13 mouse cellular contexts compared by ENCODE assay signal in the genomic region with DNA sequence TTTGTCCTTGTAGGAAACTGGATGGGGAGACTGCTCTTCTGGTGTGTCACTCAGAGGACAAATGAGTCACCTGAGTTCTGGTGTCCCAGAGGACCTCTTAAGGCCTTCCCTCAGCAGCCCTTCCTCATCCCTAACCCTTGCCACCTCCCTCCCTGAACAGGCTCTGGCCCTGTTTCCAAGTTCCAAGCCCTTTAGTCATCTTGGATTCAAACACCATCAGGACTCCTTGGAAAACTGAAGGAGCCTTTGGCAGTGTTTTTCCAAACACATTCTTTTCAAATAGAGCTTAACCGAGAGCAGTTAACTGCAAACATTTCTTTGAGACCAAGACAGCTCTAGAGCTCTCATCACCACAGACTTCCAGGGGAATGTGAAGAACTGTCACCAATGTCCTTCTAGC. TPM values are rescaled to one million over a fixed set of nuclear protein-coding genes. Genes with fewer than 3 reads are reported as not detected.
DNase-seq lines count a peak whose midpoint lies in the region; ATAC-seq and TF ChIP-seq lines count a peak whose summit lies in the region.
"Had no signal": no experiment of that assay in that cellular context is flagged by ENCODE, and none has a peak within 500 bp of the region (broad histone marks: within the 10 kb centered on the region; RNA-seq: fewer than 3 reads in every experiment).

No protein-coding gene starts in this region.

- peak; percentile 41 for DNase-seq in heart, postnatal 4 days
- no peak for DNase-seq in hindbrain, embryonic 14.5 days (ENCODE audit: low spot score)
- DNase-seq: thymus, postnatal 4 days had no signal

- no peak for TF ChIP-seq CTCF in intestine, postnatal 0 days (IDR thresholded peaks at IDR 0.05; ENCODE audit: low read depth)
- TF ChIP-seq CTCF in embryonic fibroblast, embryonic 13.5 days (IDR thresholded peaks at IDR 0.05; ENCODE audit: borderline replicate concordance, insufficient read depth, low read length) = no peak

- no peak for TF ChIP-seq POLR2A in embryonic fibroblast, embryonic 13.5 days (IDR thresholded peaks at IDR 0.05; ENCODE audit: low read depth, low read length)

- H3K4me2 ChIP-seq in intestine, embryonic 15.5 days (replicated peaks) = no peak overlapping the region
- no peak overlapping the region for H3K4me2 ChIP-seq in intestine, postnatal 0 days (replicated peaks; ENCODE audit: low read depth)
- H3K4me2 ChIP-seq in stomach, embryonic 15.5 days = no peak overlapping the region
- no peak overlapping the region for H3K4me2 ChIP-seq in kidney, embryonic 14.5 days (replicated peaks; ENCODE audit: low read depth, low read length)
- H3K4me2 ChIP-seq in neural tube, embryonic 15.5 days = no peak overlapping the region
- H3K4me2 ChIP-seq in hindbrain, embryonic 14.5 days (replicated peaks) = no peak overlapping the region
- H3K4me2 ChIP-seq: liver, embryonic 15.5 days had no signal

- no peaks in the 10 kb centered on the region for H3K36me3 ChIP-seq in intestine, embryonic 15.5 days
- no peaks in the 10 kb centered on the region for H3K36me3 ChIP-seq in intestine, postnatal 0 days (ENCODE audit: control insufficient read depth, insufficient read depth)
- no peaks in the 10 kb centered on the region for H3K36me3 ChIP-seq in stomach, embryonic 15.5 days
- H3K36me3 ChIP-seq in kidney, embryonic 14.5 days (ENCODE audit: control insufficient read depth, insufficient read depth, low read length) = no peaks in the 10 kb centered on the region
- H3K36me3 ChIP-seq in neural tube, embryonic 15.5 days = no peaks in the 10 kb centered on the region
- H3K36me3 ChIP-seq in hindbrain, embryonic 14.5 days (replicated peaks; ENCODE audit: control insufficient read depth, insufficient read depth) = no peaks in the 10 kb centered on the region
- H3K36me3 ChIP-seq: liver, embryonic 15.5 days had no signal

- H3K27ac ChIP-seq in intestine, embryonic 15.5 days = 0 out of 2 replicates have a peak overlapping the region, but pooled peaks have one; percentile 17
- no peak overlapping the region for H3K27ac ChIP-seq in intestine, postnatal 0 days (ENCODE audit: low read depth, low read length)
- H3K27ac ChIP-seq in embryonic fibroblast, embryonic 13.5 days (ENCODE audit: insufficient read depth, low read length) = peak overlapping the region; percentile 97
- H3K27ac ChIP-seq in stomach, embryonic 15.5 days = peak overlapping the region; percentile 78
- H3K27ac ChIP-seq in kidney, embryonic 14.5 days (ENCODE audit: low read depth, low read length) = no peak overlapping the region
- no peak overlapping the region for H3K27ac ChIP-seq in neural tube, embryonic 15.5 days (replicated peaks)
- H3K27ac ChIP-seq in hindbrain, embryonic 14.5 days = no peak overlapping the region
- H3K27ac ChIP-seq: liver, embryonic 15.5 days had no signal

- 62% methylated on average over 1 of the region's 1 CpGs for WGBS in intestine, embryonic 15.5 days
- WGBS in intestine, postnatal 0 days = 58% methylated on average over 1 of the region's 1 CpGs
- WGBS in stomach, embryonic 15.5 days = 37% methylated on average over 1 of the region's 1 CpGs
- WGBS in kidney, embryonic 14.5 days = 86% methylated on average over 1 of the region's 1 CpGs
- WGBS in neural tube, embryonic 15.5 days = 73% methylated on average over 1 of the region's 1 CpGs
- WGBS in hindbrain, embryonic 14.5 days = 95% methylated on average over 1 of the region's 1 CpGs

- no peaks in the 10 kb centered on the region for H3K9me3 ChIP-seq in intestine, embryonic 15.5 days
- no peaks in the 10 kb centered on the region for H3K9me3 ChIP-seq in intestine, postnatal 0 days (ENCODE audit: control insufficient read depth)
- no peaks in the 10 kb centered on the region for H3K9me3 ChIP-seq in stomach, embryonic 15.5 days
- no peaks in the 10 kb centered on the region for H3K9me3 ChIP-seq in kidney, embryonic 14.5 days (ENCODE audit: control insufficient read depth, low read length)
- H3K9me3 ChIP-seq in neural tube, embryonic 15.5 days (replicated peaks) = no peaks in the 10 kb centered on the region
- no peaks in the 10 kb centered on the region for H3K9me3 ChIP-seq in hindbrain, embryonic 14.5 days (ENCODE audit: control insufficient read depth, low read length)
- H3K9me3 ChIP-seq: liver, embryonic 15.5 days had no signal

- H3K4me3 ChIP-seq in intestine, embryonic 15.5 days (replicated peaks) = no peak overlapping the region
- no peak overlapping the region for H3K4me3 ChIP-seq in intestine, postnatal 0 days (ENCODE audit: low read depth, low read length)
- H3K4me3 ChIP-seq in embryonic fibroblast, embryonic 13.5 days (ENCODE audit: insufficient read depth, low read length) = no peak overlapping the region
- no peak overlapping the region for H3K4me3 ChIP-seq in stomach, embryonic 15.5 days (replicated peaks)
- H3K4me3 ChIP-seq in kidney, embryonic 14.5 days (ENCODE audit: low read length) = no peak overlapping the region
- H3K4me3 ChIP-seq in neural tube, embryonic 15.5 days (replicated peaks) = no peak overlapping the region
- H3K4me3 ChIP-seq in hindbrain, embryonic 14.5 days (replicated peaks; ENCODE audit: low read length) = no peak overlapping the region
- H3K4me3 ChIP-seq: liver, embryonic 15.5 days had no signal

- H3K27me3 ChIP-seq in intestine, embryonic 15.5 days (replicated peaks) = no peaks in the 10 kb centered on the region
- no peaks in the 10 kb centered on the region for H3K27me3 ChIP-seq in intestine, postnatal 0 days (replicated peaks; ENCODE audit: control insufficient read depth, insufficient read depth, low read length)
- H3K27me3 ChIP-seq in stomach, embryonic 15.5 days (replicated peaks) = no peaks in the 10 kb centered on the region
- H3K27me3 ChIP-seq in kidney, embryonic 14.5 days (ENCODE audit: control insufficient read depth, insufficient read depth, low read length) = no peaks in the 10 kb centered on the region
- H3K27me3 ChIP-seq in neural tube, embryonic 15.5 days (replicated peaks) = no peaks in the 10 kb centered on the region
- no peaks in the 10 kb centered on the region for H3K27me3 ChIP-seq in hindbrain, embryonic 14.5 days (ENCODE audit: control insufficient read depth, insufficient read depth, low read length)
- H3K27me3 ChIP-seq: CH12.LX; liver, embryonic 15.5 days had no signal

- no peak for ATAC-seq in intestine, embryonic 15.5 days
- no peak for ATAC-seq in intestine, postnatal 0 days
- no peak for ATAC-seq in stomach, embryonic 15.5 days (ENCODE audit: insufficient read depth, low FRiP score, low read depth)
- ATAC-seq in kidney, embryonic 14.5 days (ENCODE audit: low FRiP score, low TSS enrichment) = no peak
- no peak for ATAC-seq in neural tube, embryonic 15.5 days (ENCODE audit: low FRiP score)
- no peak for ATAC-seq in hindbrain, embryonic 14.5 days (ENCODE audit: low FRiP score)

- no peaks in the 10 kb centered on the region for H3K4me1 ChIP-seq in intestine, embryonic 15.5 days (replicated peaks)
- H3K4me1 ChIP-seq in intestine, postnatal 0 days (replicated peaks; ENCODE audit: control insufficient read depth, insufficient read depth, low read length) = no peaks in the 10 kb centered on the region
- peaks cover 12% of the 10 kb centered on the region for H3K4me1 ChIP-seq in embryonic fibroblast, embryonic 13.5 days (ENCODE audit: control insufficient read depth, insufficient read depth, low read length)
- no peaks in the 10 kb centered on the region for H3K4me1 ChIP-seq in stomach, embryonic 15.5 days
- no peaks in the 10 kb centered on the region for H3K4me1 ChIP-seq in kidney, embryonic 14.5 days (ENCODE audit: control insufficient read depth, insufficient read depth, low read length)
- no peaks in the 10 kb centered on the region for H3K4me1 ChIP-seq in neural tube, embryonic 15.5 days
- H3K4me1 ChIP-seq in hindbrain, embryonic 14.5 days (replicated peaks; ENCODE audit: control insufficient read depth, insufficient read depth, low read length) = no peaks in the 10 kb centered on the region

- H3K9ac ChIP-seq in intestine, embryonic 15.5 days = no peak overlapping the region
- no peak overlapping the region for H3K9ac ChIP-seq in intestine, postnatal 0 days (ENCODE audit: low read depth, low read length)
- H3K9ac ChIP-seq in stomach, embryonic 15.5 days = no peak overlapping the region
- no peak overlapping the region for H3K9ac ChIP-seq in kidney, embryonic 14.5 days (ENCODE audit: low read depth, low read length)
- H3K9ac ChIP-seq in neural tube, embryonic 15.5 days (replicated peaks) = no peak overlapping the region
- no peak overlapping the region for H3K9ac ChIP-seq in hindbrain, embryonic 14.5 days
- H3K9ac ChIP-seq: liver, embryonic 15.5 days had no signal

RNA-seq across cellular contexts. Expression of a gene that starts 26.1 kb away (rescaled TPM):
- 5.3 and 5.9 TPM in 2 replicates for polyA plus RNA-seq in intestine, embryonic 15.5 days (2015; fragmentation: Nextera tagmentation; extraction: Ambion mirVana)
- 2.8 and 2.9 TPM in 2 replicates for polyA plus RNA-seq in intestine, postnatal 0 days (2015; fragmentation: Nextera tagmentation; extraction: Ambion mirVana)
- polyA plus RNA-seq in embryonic fibroblast, embryonic 13.5 days (2011; ENCODE audit: insufficient read length, low read depth, missing spikeins) = 30.2 and 40.7 TPM in 2 replicates
- 1 to 10 TPM; 4.5 to 5.0 TPM for total RNA-seq in heart, postnatal 4 days (2021)
- 5.9 and 6.4 TPM in 2 replicates for polyA plus RNA-seq in stomach, embryonic 15.5 days (2015; fragmentation: Nextera tagmentation; extraction: Ambion mirVana)
- polyA plus RNA-seq in kidney, embryonic 14.5 days (2014; fragmentation: Nextera tagmentation; extraction: Ambion mirVana) = 0.97 and 3.0 TPM in 2 replicates
- polyA plus RNA-seq in neural tube, embryonic 15.5 days (2015; fragmentation: Nextera tagmentation; extraction: Ambion mirVana) = 4.5 and 6.9 TPM in 2 replicates
- 4.4 and 4.7 TPM in 2 replicates for polyA plus RNA-seq in hindbrain, embryonic 14.5 days (2014; fragmentation: Nextera tagmentation; extraction: Ambion mirVana)

RNA-seq across cellular contexts. Expression of a gene that starts 42.2 kb away (rescaled TPM):
- 0.11 TPM in 1 of 2 replicates, not detected in the other for polyA plus RNA-seq in intestine, embryonic 15.5 days (2015; fragmentation: Nextera tagmentation; extraction: Ambion mirVana)
- 0.04 and 0.08 TPM in 2 replicates for polyA plus RNA-seq in intestine, postnatal 0 days (2015; fragmentation: Nextera tagmentation; extraction: Ambion mirVana)
- not detected in 2 replicates for polyA plus RNA-seq in embryonic fibroblast, embryonic 13.5 days (2011; ENCODE audit: insufficient read length, low read depth, missing spikeins)
- total RNA-seq in heart, postnatal 4 days (2021) = under 1 TPM; 0.19 to 0.23 TPM
- 0.09 and 0.13 TPM in 2 replicates for polyA plus RNA-seq in stomach, embryonic 15.5 days (2015; fragmentation: Nextera tagmentation; extraction: Ambion mirVana)
- polyA plus RNA-seq in kidney, embryonic 14.5 days (2014; fragmentation: Nextera tagmentation; extraction: Ambion mirVana) = 0.24 and 0.29 TPM in 2 replicates
- 0.14 and 2.7 TPM in 2 replicates for polyA plus RNA-seq in neural tube, embryonic 15.5 days (2015; fragmentation: Nextera tagmentation; extraction: Ambion mirVana)
- polyA plus RNA-seq in hindbrain, embryonic 14.5 days (2014; fragmentation: Nextera tagmentation; extraction: Ambion mirVana) = 0.28 and 0.38 TPM in 2 replicates
- total RNA-seq: hematopoietic stem cell, adult 5-6 weeks had no signal
- polyA plus RNA-seq: kidney, embryonic 16.5 days had no signal

Comparison
In these comparisons a context has a peak if more than half of its experiments do, and no peak if none do; other contexts are left out.
1. H3K27ac ChIP-seq: peak in intestine, embryonic 15.5 days (single experiment), embryonic fibroblast, embryonic 13.5 days (single experiment) and stomach, embryonic 15.5 days (single experiment); none in intestine, postnatal 0 days (single experiment), kidney, embryonic 14.5 days (single experiment), neural tube, embryonic 15.5 days (single experiment) and hindbrain, embryonic 14.5 days (single experiment).